Mouse (Mus musculus): ENCODE results near the gene Ncor1. TPM values are rescaled to one million over a fixed set of nuclear protein-coding genes. Genes with fewer than 3 reads are reported as not detected.
"Not testable (repeated sequence)": the region's sequence is repeated elsewhere in the genome, so short reads cannot be mapped to it uniquely, and the experiment has no call there.

Gene Ncor1
- total RNA-seq, 2 experiments from 2014 or later: 126 TPM

DNA sequence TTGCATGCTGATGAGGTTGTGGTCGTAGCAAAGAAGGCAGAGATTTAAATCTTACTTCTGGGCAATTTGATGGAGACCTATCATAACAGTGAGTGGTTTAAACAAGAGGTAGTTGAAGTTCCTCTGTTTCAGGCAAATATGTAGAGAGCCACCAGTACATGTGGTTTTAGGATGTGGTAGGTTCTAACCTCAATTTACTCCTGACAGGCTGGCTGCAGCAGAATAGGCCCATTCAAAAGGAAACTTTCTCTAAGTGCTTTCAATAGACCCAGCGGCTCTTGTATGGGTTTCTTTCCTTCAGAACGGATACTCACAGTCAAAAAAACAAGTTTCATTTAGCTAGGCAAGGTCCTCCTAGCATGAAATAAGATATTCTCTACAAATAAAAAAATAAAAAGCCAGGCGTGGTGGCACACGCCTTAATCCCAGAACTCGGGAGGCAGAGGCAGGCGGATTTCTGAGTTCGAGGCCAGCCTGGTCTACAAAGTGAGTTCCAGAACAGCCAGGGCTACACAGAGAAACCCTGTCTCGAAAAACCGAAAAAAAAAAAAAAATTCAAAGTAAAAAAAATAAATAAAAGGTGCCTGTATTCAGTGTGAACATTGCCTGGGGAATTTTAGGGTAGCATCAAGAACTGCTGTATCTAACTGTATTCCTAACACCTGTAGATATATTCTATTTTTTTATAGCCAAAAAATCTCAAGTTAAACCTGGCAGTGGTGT lies 70.6 kb downstream of the Ncor1 start:
- intact Hi-C loops (cut with DNase I): no loop called here
- DNase-seq (ENCODE audit: low spot score): no peak

DNA sequence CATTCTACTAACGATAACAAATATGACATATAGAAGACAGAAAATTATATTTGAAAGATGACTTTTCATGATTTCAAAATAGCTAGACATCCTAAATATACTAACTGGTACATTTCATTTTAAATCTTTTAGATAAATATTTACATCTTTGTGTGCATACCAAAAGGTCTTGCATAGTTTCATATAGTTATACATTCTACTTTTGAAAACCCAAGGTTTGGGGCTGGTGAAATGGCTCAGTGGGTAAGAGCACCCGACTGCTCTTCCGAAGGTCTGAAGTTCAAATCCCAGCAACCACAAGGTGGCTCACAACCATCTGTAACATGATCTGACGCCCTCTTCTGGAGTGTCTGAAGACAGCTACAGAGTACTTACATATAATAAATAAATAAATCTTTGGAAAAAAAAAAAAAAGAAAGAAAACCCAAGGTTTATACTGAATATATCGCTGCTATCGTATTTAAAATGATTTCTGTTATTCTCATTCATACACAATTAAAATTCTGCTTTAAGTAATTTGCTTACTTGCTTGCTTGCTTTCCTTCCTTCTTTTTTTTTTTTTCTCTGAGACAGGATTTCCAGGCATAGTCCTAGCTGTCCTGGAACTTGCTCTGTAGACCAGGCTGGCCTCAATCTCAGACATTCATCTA lies 81.0 kb downstream of the Ncor1 start:
- DNase-seq (ENCODE audit: low spot score); intact Hi-C loops (cut with DNase I): not testable (repeated sequence)

DNA sequence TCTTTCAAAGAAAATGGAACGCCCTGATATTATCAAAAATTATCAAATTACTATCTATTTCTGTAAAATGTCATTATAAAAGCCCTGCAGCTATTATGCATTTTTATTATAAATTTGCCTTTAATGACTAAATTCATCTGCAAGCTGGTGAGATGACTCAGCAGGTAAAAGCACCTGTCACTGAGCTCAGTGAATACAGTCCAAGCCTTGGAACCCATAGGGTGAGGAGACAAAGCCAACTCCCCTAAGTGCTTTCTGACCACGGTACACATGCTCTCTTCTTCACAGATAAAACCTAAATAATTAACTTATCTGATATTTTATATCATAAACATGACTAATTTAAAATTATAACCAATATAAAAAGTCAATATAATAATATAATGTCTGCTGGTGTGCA lies 86.6 kb downstream of the Ncor1 start:
- intact Hi-C loops (cut with DNase I): no loop called here

DNA sequence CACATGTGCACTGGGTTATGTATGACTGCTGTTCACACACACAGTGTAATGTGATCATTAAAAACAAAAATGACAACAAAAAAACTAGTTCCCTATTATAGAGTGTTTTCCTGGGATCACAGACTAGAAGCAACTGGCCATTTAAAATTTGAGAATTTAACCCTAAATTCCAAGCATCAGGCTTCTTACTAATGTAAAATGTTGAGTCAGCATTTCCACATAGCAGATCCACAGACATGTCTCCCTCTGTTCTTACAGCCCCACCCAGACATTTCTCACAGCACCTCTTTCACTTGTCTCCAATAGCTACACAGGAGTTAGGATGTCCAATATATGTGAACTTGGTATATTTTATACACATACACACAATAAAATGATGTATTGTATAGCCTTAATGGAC lies 88.4 kb downstream of the Ncor1 start:
- intact Hi-C loops (cut with DNase I): no loop called here
- DNase-seq (ENCODE audit: low spot score): no peak

More for the DNA sequence above, 86.6 kb downstream of the Ncor1 start:
- DNase-seq (ENCODE audit: low spot score): no peak

DNA sequence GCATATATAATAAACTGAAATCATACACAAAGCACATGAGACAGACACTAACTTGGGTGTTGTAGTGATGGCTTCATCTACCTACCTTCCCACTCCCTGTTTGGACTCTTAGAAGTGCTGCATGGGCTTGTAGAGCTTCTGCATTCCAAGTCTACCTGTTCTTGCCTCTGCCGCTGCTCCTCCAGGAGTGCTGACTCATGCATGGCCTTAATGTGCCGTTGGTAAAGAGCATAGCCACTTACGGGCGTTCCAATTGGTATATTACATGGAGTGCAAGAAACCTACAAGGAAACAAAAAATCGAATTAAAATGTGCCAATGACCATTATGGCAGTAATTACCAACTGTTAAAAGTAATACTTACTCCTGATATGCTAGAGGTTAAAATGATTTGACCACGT lies 91.5 kb downstream of the Ncor1 start:
- no peak for DNase-seq (ENCODE audit: low spot score)
- intact Hi-C loops (cut with DNase I): no loop called here

DNA sequence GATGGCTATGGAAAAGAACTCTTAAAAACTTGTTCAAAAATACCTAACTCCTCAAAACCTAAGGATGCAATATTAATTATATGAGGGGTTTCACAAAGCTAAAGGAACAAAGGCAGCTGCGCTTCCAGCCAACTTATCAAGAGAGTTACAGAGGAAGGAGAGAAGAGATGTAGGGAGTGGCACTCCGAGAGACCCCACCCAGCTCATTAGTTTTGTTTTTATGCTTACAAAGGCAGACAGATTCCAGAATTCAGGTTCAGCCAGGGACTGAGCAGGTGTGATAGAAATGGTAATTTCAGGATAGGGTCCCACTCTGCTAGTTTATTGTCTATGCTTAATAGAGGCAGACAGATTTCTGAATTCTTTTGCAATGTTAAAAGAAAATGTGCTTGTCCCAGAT lies 103.1 kb downstream of the Ncor1 start:
- DNase-seq (ENCODE audit: low spot score): no peak
- intact Hi-C loops (cut with DNase I): no loop called here

DNA sequence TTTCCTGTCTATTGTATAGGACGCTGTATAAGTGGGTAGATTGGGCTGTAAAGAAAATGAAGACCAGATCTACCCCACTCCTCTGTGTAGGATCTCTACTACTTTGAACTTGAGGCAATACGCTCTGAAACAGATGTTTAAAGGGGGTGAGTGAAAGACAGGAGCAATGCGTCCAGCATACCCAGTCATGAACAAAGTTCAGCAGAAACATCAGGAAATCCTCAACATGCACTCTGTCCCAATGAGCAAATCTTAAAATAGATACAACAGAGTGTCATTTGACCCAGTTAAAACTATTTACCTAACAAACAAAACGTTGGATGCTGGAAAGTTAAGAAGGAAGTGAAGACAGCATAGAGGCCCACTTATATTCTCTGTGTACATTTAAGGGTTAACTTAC lies 106.4 kb downstream of the Ncor1 start:
- DNase-seq (ENCODE audit: low spot score): no peak
- intact Hi-C loops (cut with DNase I): no loop called here

DNA sequence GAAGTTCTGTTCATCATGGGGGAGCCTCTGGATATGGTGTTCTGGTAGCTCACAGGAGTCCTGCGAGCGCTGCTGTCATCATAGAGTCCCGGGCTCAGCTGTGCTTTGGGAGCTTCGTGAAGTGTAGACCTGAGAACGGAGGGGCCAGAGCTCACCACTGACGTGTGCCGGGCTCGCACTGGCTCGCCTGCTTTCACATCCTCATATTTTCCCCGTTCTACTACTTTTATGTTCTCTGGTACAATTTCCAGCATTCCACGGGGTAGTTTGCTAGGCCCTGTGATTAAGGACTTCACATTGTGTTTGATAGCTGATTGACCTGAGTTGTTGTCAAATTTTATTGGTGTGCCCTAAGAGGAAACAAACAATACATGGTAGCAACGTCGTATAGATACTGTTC lies 115.3 kb downstream of the Ncor1 start:
- intact Hi-C loops (cut with DNase I): no loop called here
- no peak for DNase-seq (ENCODE audit: low spot score)

DNA sequence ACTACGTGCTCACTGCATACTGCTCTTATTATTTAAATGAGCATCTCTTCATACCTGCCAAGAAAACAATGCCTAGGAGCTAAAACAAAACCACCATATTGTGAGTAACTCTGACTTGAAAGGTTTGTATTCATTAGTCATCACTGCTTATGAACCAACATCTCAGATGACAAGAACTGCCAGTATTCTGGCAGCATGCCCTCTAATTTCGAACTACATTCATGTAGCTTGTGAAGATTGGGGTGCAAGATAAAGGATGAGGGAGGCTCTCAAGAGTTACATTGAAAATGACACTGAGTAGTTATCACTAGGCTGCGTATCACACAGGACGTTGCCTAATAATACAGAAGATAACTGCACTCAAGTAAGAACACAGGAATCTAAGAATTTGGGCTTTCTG lies 126.1 kb downstream of the Ncor1 start:
- no peak for DNase-seq (ENCODE audit: low spot score)
- intact Hi-C loops (cut with DNase I): no loop called here

DNA sequence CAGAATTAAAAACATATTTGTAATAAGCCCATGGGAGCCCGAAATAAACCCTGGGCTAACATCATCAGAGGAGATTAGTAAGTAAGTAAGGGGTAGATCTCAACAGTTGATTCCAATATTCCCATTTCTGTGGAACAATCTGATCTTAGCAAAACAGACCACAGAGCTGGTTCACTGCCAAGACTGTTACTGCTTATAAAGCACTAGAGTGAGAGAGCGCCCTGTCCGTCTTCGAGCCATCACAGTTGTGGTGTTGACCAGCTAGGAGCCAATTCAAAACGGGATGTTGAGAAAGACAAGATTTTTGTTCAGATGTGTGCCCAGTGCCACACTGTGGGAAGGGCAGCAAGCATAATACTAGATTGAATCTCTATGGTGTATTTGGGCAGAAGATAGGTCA lies 127.2 kb downstream of the Ncor1 start:
- no peak for DNase-seq (ENCODE audit: low spot score)

DNA sequence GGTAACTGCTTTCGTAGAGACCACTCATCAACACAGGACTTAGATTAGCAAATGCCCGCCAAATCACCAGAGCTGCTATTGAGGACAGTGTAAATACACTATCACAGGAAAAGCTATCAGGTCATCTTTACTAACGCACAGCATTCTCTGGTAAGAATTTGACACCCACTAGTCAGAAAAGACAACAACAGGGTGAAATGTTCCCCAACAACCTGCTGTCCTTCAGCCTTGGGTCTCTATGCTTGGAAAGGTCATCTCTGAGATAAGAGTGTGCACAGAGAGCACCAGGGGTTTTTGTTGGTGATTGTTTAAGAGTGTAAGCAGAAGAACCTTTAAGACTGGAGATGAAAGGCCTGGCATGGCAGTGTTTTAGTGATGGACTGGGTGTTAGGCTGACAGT lies 134.7 kb downstream of the Ncor1 start:
- intact Hi-C loops (cut with DNase I): no loop called here
- no peak for DNase-seq (ENCODE audit: low spot score)

More for the DNA sequence above, 127.2 kb downstream of the Ncor1 start:
- intact Hi-C loops (cut with DNase I): no loop called here

DNA sequence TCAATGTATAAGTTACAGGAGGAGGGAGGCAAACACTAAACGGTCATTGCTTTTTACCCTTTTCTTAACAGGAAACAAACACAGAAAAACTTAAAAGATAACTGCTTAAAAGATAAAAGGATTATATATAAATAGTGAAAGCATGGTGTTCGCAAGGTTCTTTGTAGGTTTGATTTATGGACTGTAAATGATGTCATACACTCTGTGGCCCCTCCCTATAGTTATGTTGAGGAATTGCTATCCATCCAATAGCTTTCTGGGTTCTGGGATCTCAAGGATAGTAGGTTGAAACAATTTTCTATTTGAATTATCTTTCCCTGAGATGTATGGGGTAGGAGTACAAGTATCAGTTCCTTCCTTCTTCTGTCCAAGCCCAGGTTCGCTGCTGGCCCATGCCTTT lies 138.2 kb downstream of the Ncor1 start:
- intact Hi-C loops (cut with DNase I): no loop called here
- no peak for DNase-seq (ENCODE audit: low spot score)

DNA sequence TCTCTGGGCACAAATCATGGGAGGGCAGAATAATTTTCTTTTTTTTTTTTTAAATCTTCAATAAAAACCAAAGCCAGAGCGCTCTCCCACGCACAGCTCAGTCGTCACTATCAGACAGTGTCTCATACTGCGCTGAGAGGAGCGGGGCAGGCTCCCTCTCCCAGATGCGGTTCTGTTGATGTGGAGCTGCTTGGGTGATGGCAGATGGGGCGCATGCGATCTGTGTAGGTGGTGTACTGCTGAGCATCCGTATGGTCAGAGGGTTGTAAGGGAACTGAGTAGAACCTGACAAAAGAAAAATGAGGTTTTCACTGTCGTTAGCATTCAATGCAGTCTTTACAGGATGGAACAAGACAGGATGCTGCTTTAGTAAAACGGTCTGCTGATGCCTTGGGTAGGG lies 140.6 kb downstream of the Ncor1 start:
- no peak for DNase-seq (ENCODE audit: low spot score)
- intact Hi-C loops (cut with DNase I): no loop called here

DNA sequence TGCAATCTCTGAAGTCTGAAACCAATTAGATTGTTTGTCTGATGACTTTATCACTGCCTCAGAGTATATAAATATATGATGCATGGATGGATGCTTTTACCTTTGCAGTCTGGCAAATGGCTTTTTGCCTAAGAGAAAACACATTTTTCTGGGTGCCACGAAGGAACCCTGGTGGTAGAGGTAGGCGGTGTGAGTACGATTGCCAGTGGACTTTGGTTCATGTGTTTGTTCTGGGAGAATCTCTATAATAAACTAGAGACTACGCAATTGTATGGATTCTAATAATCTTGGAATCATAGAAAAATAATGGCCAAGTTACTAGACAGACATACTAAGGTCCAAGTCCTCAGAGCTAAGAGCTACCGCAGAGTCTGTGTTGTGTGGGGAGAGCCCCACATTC lies 143.4 kb downstream of the Ncor1 start:
- intact Hi-C loops (cut with DNase I): no loop called here
- no peak for DNase-seq (ENCODE audit: low spot score)

DNA sequence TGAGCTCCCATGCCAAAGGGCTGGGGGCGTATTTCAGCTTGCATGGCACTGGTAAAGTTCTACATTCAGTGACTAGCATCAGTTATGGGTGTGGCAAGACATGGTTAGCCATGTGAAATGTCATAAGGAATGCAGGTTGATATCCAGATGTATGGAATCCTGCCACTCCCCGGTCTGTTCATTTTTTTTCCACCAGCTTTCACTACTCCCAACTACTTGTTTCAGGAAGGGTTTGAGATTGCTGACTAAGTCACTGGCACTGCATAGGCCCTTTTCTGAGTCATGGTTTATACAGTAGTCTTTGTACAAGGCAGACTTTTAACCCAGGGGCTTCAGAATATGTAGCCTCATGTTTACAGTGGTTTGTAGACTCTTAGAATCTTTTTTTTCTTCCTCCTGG lies 149.0 kb downstream of the Ncor1 start:
- intact Hi-C loops (cut with DNase I): no loop called here
- DNase-seq (ENCODE audit: low spot score): no peak

DNA sequence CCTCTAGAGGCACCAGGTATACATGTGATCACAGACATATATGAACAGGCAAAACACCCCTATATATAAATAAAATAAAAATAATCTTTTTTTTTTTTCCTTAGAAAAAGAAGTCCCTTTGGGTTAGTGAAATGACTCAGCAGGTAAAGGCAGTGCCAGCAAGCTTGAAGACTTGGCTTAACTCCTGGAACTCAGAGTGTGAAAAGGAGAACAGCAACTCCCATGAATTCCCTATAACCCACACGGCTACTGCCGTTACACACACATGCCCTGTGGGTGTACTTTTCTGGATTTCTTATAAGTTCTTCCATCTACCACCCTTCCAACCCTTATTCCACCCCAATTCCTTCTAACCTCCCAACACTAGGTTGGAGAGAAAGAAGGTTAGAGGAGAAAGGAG lies 152.5 kb downstream of the Ncor1 start:
- DNase-seq (ENCODE audit: low spot score): no peak
- intact Hi-C loops (cut with DNase I): no loop called here

DNA sequence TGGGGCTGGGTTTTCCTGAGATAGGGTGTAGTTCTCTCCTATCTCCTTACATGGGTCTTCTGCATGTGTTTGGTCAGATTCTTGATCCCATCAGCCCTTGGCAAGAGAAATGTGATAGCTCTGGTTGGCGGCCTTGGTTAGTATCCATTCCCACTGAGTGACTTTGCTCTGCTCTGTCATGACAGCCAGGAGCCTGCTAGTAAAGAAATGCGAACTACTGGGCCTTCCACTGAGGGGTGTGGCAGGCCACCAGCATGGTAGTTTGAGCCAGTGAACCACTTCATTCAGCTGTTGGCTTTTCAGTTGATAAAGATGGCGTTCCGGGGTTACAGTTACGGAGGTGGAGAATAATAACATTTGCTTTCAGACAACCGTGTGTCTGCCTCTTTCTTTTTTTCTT lies 159.5 kb downstream of the Ncor1 start:
- intact Hi-C loops (cut with DNase I): no loop called here
- no peak for DNase-seq (ENCODE audit: low spot score)

DNA sequence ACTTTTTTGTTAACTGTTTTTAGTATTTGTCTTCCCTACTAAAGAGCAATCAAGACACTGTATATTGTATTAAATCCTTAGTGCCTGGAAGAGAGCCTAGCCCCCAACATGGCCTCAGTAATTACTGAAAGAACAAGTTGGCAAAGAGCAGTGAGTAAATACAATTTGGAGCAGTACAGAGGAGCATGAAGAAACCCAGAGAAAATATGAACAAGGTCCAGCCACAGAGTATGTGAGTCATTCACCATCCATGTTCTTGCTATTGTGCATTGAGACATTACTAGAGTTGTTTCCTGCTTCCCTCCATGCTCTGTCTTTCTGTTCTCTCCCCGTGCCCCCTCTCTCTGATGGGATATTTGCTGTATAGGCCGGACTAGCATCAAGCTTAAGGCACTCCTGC lies 164.2 kb downstream of the Ncor1 start:
- intact Hi-C loops (cut with DNase I): no loop called here
- no peak for DNase-seq (ENCODE audit: low spot score)

DNA sequence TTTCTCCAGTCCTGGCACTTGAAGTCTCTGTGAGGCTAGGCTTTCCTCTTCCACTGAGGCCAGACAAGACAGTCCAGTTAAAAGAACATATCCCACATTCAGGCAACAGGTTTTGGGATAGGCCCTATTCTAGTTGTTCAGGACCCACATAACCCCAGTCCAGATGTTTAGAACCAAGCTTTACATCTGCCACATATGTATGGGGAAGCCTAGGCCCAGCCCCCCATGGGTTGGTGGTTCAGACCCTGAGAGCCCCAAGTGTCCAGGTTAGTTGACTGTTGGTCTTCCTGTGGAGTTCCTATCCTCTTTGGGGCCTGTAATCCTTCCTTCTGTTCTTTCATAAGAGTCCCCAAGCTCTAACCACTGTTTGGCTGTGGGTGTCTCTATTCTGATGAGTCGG lies 170.6 kb downstream of the Ncor1 start:
- intact Hi-C loops (cut with DNase I): no loop called here

DNA sequence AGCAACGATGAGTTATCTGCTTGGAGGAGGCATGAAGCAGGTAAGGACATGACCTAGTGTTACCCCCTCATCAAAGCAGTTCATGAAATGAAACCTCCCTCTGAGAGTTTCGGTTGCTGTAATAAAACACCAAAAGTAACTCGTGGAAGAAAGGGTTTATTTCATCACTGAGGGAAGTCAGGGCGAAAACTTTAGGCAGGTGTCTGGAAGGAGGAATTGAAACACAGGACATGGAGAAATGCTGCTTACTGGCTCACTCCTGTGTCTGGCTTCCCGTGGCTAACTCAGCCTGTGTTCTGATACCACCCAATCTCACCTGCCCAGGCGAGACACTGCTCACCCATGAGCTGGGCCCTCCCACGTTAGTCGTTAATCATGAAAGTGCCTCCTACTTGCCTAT lies 173.3 kb downstream of the Ncor1 start:
- DNase-seq (ENCODE audit: low spot score): no peak
- intact Hi-C loops (cut with DNase I): no loop called here

More for the DNA sequence above, 170.6 kb downstream of the Ncor1 start:
- DNase-seq (ENCODE audit: low spot score): no peak

DNA sequence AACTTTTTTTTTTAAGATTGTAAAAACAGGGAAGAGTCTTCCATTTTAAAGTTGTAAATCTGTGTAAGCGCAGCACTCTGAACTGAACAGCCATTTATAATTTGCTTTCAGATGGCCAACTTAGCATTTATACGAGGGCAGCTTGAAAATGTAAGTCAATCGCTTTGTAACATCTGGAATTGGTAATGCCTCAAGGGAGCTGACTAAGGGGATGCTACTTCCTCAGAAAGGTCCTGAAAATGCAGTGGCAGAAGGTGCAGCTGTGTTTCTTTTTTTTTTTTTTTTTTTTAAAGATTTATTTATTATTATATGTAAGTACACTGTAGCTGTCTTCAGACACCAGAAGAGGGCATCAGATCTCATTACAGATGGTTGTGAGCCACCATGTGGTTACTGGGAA lies 174.3 kb downstream of the Ncor1 start:
- DNase-seq (ENCODE audit: low spot score); intact Hi-C loops (cut with DNase I): not testable (repeated sequence)

DNA sequence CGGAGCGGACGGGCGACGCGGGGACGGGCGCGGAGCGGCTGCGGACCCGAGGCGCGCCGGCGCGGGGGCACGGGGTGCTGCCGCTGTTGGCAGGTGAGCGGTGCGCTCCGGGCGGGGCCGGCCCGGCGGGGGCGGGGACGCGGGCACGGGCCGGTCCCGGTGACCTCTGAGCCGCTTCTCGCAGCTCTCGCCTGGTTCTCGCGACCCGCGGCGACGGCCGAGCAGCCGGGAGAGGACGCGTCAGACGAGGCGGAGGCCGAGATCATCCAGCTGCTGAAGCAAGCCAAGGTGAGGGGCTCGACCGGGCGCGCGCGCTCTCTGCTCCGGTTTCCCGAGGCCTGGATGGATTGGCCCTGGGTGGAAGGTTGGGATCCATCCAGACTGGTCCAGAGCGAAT lies 176.7 kb downstream of the Ncor1 start:
- intact Hi-C loops (cut with DNase I): loop anchor here (1.0 to 2.0 kb wide), 2 partner anchors 234 to 331 kb away; no protein-coding TSS in a partner anchor
- no peak for DNase-seq (ENCODE audit: low spot score)
